Mouse (Mus musculus) liver, adult 2 months (tissue): ENCODE data around the gene Rasal1. TPM values are rescaled to one million over a fixed set of nuclear protein-coding genes. Genes with fewer than 3 reads are reported as not detected.

Source experiments
- DNase-seq: peaks from one replicate; pipeline ENCODE4 v3.0.0-alpha.2; 2011; ENCODE audit warnings: low read depth, low spot score; ENCODE audit errors: extremely low read depth
- H3K27ac ChIP-seq: fragments of 200-500 bp; replicated peaks from 2 replicates; pipeline ENCODE4 v1.5.1; 2012; ENCODE audit warnings: low read depth, mild to moderate bottlenecking, control low read depth, inconsistent platforms, low read length; ENCODE audit not compliant: insufficient read depth
- H3K27me3 ChIP-seq: fragments of 200-500 bp; 2 replicates; pipeline ENCODE4 v1.6.1; 2012; ENCODE audit warnings: mild to moderate bottlenecking, moderate library complexity, low read length, inconsistent platforms; ENCODE audit not compliant: control insufficient read depth, insufficient read depth
- H3K36me3 ChIP-seq: fragments of 200-500 bp; 2 replicates; pipeline ENCODE4 v1.6.1; 2012; ENCODE audit warnings: low read length, inconsistent platforms; ENCODE audit not compliant: control insufficient read depth, insufficient read depth
- H3K4me1 ChIP-seq: fragments of 200-500 bp; 2 replicates; pipeline ENCODE4 v1.6.1; 2011; ENCODE audit warnings: low read length; ENCODE audit not compliant: control insufficient read depth, insufficient read depth
- H3K4me3 ChIP-seq: fragments of 200-500 bp; 2 replicates; pipeline ENCODE4 v1.5.1; 2011; ENCODE audit warnings: low read depth, mild to moderate bottlenecking, control low read depth, low read length, moderate library complexity; ENCODE audit not compliant: insufficient read depth
- H3K79me2 ChIP-seq: fragments of 200-500 bp; 2 replicates; pipeline ENCODE4 v1.6.1; 2012; ENCODE audit warnings: inconsistent platforms, mild to moderate bottlenecking, low read length, moderate library complexity; ENCODE audit not compliant: control insufficient read depth, insufficient read depth
- H3K9ac ChIP-seq: fragments of 200-500 bp; 2 replicates; pipeline ENCODE4 v1.6.1; 2012; ENCODE audit warnings: low read depth, mild to moderate bottlenecking, control low read depth, inconsistent platforms, low read length
- CTCF ChIP-seq: fragments of 200-500 bp; IDR thresholded peaks from 2 replicates; pipeline ENCODE4 v1.5.1; 2011; ENCODE audit warnings: low read depth, low read length, control low read depth
- POLR2A ChIP-seq: fragments of 200-500 bp; IDR thresholded peaks from 2 replicates; pipeline ENCODE4 v1.6.1; 2011; ENCODE audit warnings: low read length, control low read depth; ENCODE audit not compliant: insufficient read depth; ENCODE audit errors: extremely low read depth
- WGBS: fragments of 180-500 bp; shearing (Covaris S2); methylation state at CpG from one replicate; pipeline ENCODE4 v1.1.7; 2018; 5-methylcytosine and 5-hydroxymethylcytosine counted together
- polyA plus RNA-seq: library from polyadenylated mRNA; depleted of rRNA; stranded (reverse); fragments of >200 nt; gene quantifications from 2 replicates; pipeline ENCODE4 v1.2.3, GENCODE M21; 2012
- total RNA-seq: library from RNA; depleted of rRNA; stranded (reverse); fragments of >200 nt; gene quantifications from 2 replicates; pipeline ENCODE4 v1.2.3, GENCODE M21; 2014

Rasal1 gene
- total and polyA plus RNA-seq, 2 experiments: 0.09 to 0.95 TPM

DNA sequence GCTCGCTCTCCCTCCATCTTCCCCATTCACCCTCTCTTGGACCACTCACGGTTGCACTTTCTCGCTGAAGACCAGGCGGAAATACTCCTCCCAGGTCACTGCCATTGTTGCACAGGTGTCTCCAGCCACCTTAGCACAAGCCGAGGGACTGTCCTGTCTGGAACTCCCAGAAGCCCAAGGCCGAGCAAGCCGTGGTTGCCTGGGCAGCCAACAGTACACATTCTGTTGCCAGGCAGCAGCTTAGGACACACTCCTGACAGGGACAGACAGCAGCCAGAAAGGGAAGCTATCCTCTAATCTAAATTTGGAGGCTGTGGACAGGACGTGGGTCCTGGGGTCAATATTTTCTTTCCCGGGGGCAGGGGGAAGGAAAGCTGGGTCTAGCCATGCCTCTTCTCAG, 14.5 kb upstream of the Rasal1 start, which contains the start of gene Cfap73:
Gene Cfap73, minus strand, starts transcription at position 105 of the 400 bp plus-strand sequence.
- Histone ChIP-seq H3K27ac (no peak within 1 kb of the TSS), H3K4me1 (no peaks in the 10 kb centered on the region), H3K79me2 (no peaks in the 10 kb centered on the region), H3K9ac (no peak within 1 kb of the TSS), H3K4me3 (no peak within 1 kb of the TSS), H3K36me3 (no peaks in the 10 kb centered on the region), H3K27me3 (no peaks in the 10 kb centered on the region)
- 33% methylated on average over 9 of the region's 9 CpGs for WGBS
- TF ChIP-seq CTCF: no peak
- TF ChIP-seq POLR2A: no peak
- no peak for DNase-seq

GRCm38 (mm10) chr5:120634860-120635259, 13.8 kb upstream of the Rasal1 start:
- DNase-seq: no peak
- no peak for TF ChIP-seq POLR2A
- TF ChIP-seq CTCF: no peak
- Histone ChIP-seq H3K36me3 (no peaks in the 10 kb centered on the region), H3K27ac (no peak overlapping the region), H3K9ac (no peak overlapping the region), H3K4me3 (no peak overlapping the region), H3K79me2 (no peaks in the 10 kb centered on the region), H3K4me1 (no peaks in the 10 kb centered on the region), H3K27me3 (no peaks in the 10 kb centered on the region)
- 48% methylated on average over 5 of the region's 5 CpGs for WGBS

- WGBS: 83% methylated on average over 5 of the region's 5 CpGs
- DNase-seq: no peak
Observed at GRCm38 (mm10) chr5:120635633-120636032, 13.0 kb upstream of the Rasal1 start.

DNA sequence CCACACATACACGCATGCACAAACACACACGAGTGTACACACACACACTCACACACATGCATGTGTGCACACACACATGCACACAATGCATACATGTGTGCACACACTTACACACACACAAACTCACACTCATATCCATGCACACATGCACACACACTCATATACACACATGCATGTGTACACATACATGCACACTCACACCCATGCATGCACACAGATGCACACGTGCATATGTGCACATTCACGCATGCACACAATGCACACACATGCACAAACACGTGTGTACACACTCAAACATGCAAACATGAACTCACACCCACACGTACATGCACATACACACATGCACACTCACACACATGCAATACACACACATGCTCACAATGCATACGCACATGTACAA, 8.5 kb upstream of the Rasal1 start:
- Histone ChIP-seq H3K4me1 (no peaks in the 10 kb centered on the region), H3K36me3 (no peaks in the 10 kb centered on the region), H3K79me2 (no peaks in the 10 kb centered on the region), H3K9ac (no peak overlapping the region), H3K27me3 (no peaks in the 10 kb centered on the region), H3K27ac (no peak overlapping the region), H3K4me3 (no peak overlapping the region)
- no peak for TF ChIP-seq POLR2A
- TF ChIP-seq CTCF: no peak
- WGBS: 91% methylated on average over 7 of the region's 7 CpGs
- no peak for DNase-seq

More at GRCm38 (mm10) chr5:120635633-120636032, 13.0 kb upstream of the Rasal1 start:
- H3K4me1 ChIP-seq: no peaks in the 10 kb centered on the region
- H3K27me3 ChIP-seq: no peaks in the 10 kb centered on the region
- no peak overlapping the region for H3K9ac ChIP-seq
- no peaks in the 10 kb centered on the region for H3K79me2 ChIP-seq
- no peak overlapping the region for H3K27ac ChIP-seq
- no peak overlapping the region for H3K4me3 ChIP-seq
- no peak for TF ChIP-seq CTCF
- TF ChIP-seq POLR2A: no peak
- H3K36me3 ChIP-seq: no peaks in the 10 kb centered on the region

DNA sequence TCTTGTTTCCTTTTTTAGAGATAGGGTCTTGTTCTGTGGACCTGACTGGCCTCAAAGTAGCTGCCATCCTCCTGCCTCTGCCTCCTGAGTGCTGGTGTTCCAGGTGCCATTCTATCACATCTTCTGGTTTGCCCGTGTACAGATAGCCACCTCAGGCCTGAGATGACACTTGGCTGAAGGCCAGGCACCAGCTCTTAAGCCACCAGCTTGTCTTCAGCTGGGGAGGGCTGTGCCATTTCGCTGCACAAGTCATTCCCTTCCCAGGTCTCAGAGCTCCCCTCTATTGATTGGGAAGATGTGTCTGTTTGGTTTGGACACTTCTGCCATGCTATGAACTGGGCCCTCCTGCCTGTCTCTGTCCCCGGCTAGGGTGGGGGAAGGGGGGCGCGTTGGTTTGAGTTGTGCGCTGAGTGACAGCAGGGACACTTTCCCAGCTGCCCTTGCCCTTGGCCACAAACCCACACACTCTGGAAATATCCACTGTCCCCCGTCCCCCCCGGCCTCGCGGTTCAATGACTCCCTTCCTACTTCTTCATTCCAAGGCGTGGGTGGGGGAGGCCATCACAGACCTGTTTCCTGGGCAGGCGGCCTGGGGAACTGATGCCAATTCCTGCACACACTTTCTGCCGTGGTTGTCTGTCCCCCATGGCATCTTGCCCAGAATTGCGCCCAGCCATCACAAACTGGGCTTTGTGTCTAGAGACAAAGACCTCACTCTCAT, 5.1 kb upstream of the Rasal1 start:
- no peaks in the 10 kb centered on the region for H3K36me3 ChIP-seq
- WGBS: 30% methylated on average over 14 of the region's 14 CpGs
- H3K79me2 ChIP-seq: no peaks in the 10 kb centered on the region
- H3K4me3 ChIP-seq: no peak overlapping the region
- H3K4me1 ChIP-seq: 0 out of 2 replicates have a peak, but pooled peaks cover 1% of the 10 kb centered on the region
- no peak overlapping the region for H3K9ac ChIP-seq
- TF ChIP-seq CTCF: no peak
- no peak for TF ChIP-seq POLR2A
- no peak overlapping the region for H3K27ac ChIP-seq
- DNase-seq: no peak
- no peaks in the 10 kb centered on the region for H3K27me3 ChIP-seq

GRCm38 (mm10) chr5:120644227-120644626, 4.4 kb upstream of the Rasal1 start:
- Histone ChIP-seq H3K4me1 (peaks cover 4% of the 10 kb centered on the region; the same call in 1 of the 2 replicates), H3K4me3 (no peak overlapping the region), H3K9ac (no peak overlapping the region), H3K79me2 (no peaks in the 10 kb centered on the region), H3K27me3 (peaks cover 2% of the 10 kb centered on the region), H3K27ac (no peak overlapping the region), H3K36me3 (no peaks in the 10 kb centered on the region)
- DNase-seq: no peak
- 41% methylated on average over 3 of the region's 3 CpGs for WGBS
- no peak for TF ChIP-seq CTCF
- no peak for TF ChIP-seq POLR2A
